8 mouse cellular contexts compared by ENCODE assay signal in the genomic region with DNA sequence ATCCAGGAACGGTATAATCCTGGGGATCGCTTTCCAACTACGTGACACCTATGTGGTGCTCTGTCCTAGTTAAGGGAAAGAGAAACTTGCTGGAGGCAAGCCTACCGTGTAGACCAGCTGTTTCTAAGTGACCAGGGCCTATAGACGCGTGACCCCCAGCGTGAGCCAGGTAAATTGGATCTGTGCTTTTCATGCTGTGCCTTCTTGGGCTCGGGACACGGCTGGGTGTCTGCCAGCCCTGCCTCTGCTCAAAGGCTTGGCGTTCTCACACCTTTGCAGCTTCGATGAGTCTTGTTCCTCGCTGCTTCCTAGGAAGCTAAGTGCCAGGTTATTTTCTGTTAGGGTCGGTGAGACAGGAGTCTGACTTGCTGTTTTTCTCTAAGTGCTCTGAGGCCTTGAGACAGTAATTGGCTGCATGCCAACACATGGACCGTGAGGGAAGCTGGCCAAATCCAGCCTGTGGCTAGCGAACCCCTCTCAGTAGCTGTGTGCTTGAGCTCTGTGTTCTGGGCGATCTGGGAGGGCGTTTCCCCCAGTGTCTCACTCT.
DNase-seq lines count a peak whose midpoint lies in the region; ATAC-seq and TF ChIP-seq lines count a peak whose summit lies in the region.

No protein-coding gene starts in this region.

- H3K4me1 ChIP-seq in intestine, embryonic 14.5 days (replicated peaks; ENCODE audit: control insufficient read depth, insufficient read depth, low read length): peaks cover 14% of the 10 kb centered on the region
- H3K4me1 ChIP-seq in intestine, postnatal 0 days (replicated peaks; ENCODE audit: control insufficient read depth, insufficient read depth, low read length): no peaks in the 10 kb centered on the region
- H3K4me1 ChIP-seq in stomach, embryonic 15.5 days: peaks cover 13% of the 10 kb centered on the region

- no peaks in the 10 kb centered on the region for H3K36me3 ChIP-seq in intestine, embryonic 14.5 days (ENCODE audit: control insufficient read depth, insufficient read depth, low read length)
- no peaks in the 10 kb centered on the region for H3K36me3 ChIP-seq in intestine, postnatal 0 days (ENCODE audit: control insufficient read depth, insufficient read depth)
- no peaks in the 10 kb centered on the region for H3K36me3 ChIP-seq in stomach, embryonic 15.5 days

- 0 out of 2 replicates have a peak, but pooled peaks have one; percentile 40 for ATAC-seq in intestine, embryonic 14.5 days (replicated peaks; ENCODE audit: low FRiP score, low TSS enrichment, low read depth)
- no peak for ATAC-seq in intestine, postnatal 0 days
- ATAC-seq in stomach, embryonic 15.5 days (ENCODE audit: insufficient read depth, low FRiP score, low read depth): 0 out of 2 replicates have a peak, but pooled peaks have one; percentile 31
- ATAC-seq in erythroblast, adult 5-6 weeks (replicated peaks; ENCODE audit: low FRiP score, poor library complexity, severe bottlenecking): no peak

- WGBS in intestine, embryonic 14.5 days: 62% methylated on average over 17 of the region's 17 CpGs
- WGBS in intestine, postnatal 0 days: 64% methylated on average over 17 of the region's 17 CpGs
- WGBS in stomach, embryonic 15.5 days: 60% methylated on average over 17 of the region's 17 CpGs

- H3K9ac ChIP-seq in intestine, embryonic 14.5 days (ENCODE audit: low read length): no peak overlapping the region
- no peak overlapping the region for H3K9ac ChIP-seq in intestine, postnatal 0 days (ENCODE audit: low read depth, low read length)
- no peak overlapping the region for H3K9ac ChIP-seq in stomach, embryonic 15.5 days

- DNase-seq in intestine, embryonic 14.5 days (ENCODE audit: low spot score): peak; percentile 63
- peak; percentile 89 for DNase-seq in brain, embryonic 14.5 days (ENCODE audit: low read depth)
- peak; percentile 43 for DNase-seq in forelimb bud, embryonic 11.5 days (ENCODE audit: low read depth, low spot score)
- DNase-seq in kidney, adult 9 months: peak; percentile 71
- DNase-seq in lung, postnatal 25 days (ENCODE audit: low spot score): peak; percentile 18

- H3K9me3 ChIP-seq in intestine, embryonic 14.5 days (ENCODE audit: control insufficient read depth, low read length): no peaks in the 10 kb centered on the region
- H3K9me3 ChIP-seq in intestine, postnatal 0 days (ENCODE audit: control insufficient read depth): no peaks in the 10 kb centered on the region
- H3K9me3 ChIP-seq in stomach, embryonic 15.5 days: no peaks in the 10 kb centered on the region

- TF ChIP-seq CTCF in intestine, postnatal 0 days (IDR thresholded peaks at IDR 0.05; ENCODE audit: low read depth): no peak
- TF ChIP-seq CTCF in brain, embryonic 14.5 days (IDR thresholded peaks at IDR 0.05; ENCODE audit: borderline replicate concordance, extremely low read depth, insufficient read depth, insufficient read length): no peak

- no peak overlapping the region for H3K4me3 ChIP-seq in intestine, embryonic 14.5 days (ENCODE audit: low read depth, low read length)
- no peak overlapping the region for H3K4me3 ChIP-seq in intestine, postnatal 0 days (ENCODE audit: low read depth, low read length)
- H3K4me3 ChIP-seq in stomach, embryonic 15.5 days (replicated peaks): no peak overlapping the region

- TF ChIP-seq POLR2A in brain, embryonic 14.5 days (IDR thresholded peaks at IDR 0.05; ENCODE audit: borderline replicate concordance, extremely low read depth, insufficient read depth, insufficient read length, poor library complexity, severe bottlenecking): no peak

- H3K4me2 ChIP-seq in intestine, embryonic 14.5 days (ENCODE audit: low read length): no peak overlapping the region
- H3K4me2 ChIP-seq in intestine, postnatal 0 days (replicated peaks; ENCODE audit: low read depth): no peak overlapping the region
- no peak overlapping the region for H3K4me2 ChIP-seq in stomach, embryonic 15.5 days

- H3K27me3 ChIP-seq in intestine, embryonic 14.5 days (replicated peaks; ENCODE audit: control insufficient read depth, insufficient read depth, low read length): no peaks in the 10 kb centered on the region
- no peaks in the 10 kb centered on the region for H3K27me3 ChIP-seq in intestine, postnatal 0 days (replicated peaks; ENCODE audit: control insufficient read depth, insufficient read depth, low read length)
- no peaks in the 10 kb centered on the region for H3K27me3 ChIP-seq in stomach, embryonic 15.5 days (replicated peaks)

- no peak overlapping the region for H3K27ac ChIP-seq in intestine, embryonic 14.5 days (ENCODE audit: low read depth)
- H3K27ac ChIP-seq in intestine, postnatal 0 days (ENCODE audit: low read depth, low read length): no peak overlapping the region
- no peak overlapping the region for H3K27ac ChIP-seq in stomach, embryonic 15.5 days

Comparison
In these comparisons a context has a peak if more than half of its experiments do, and no peak if none do; other contexts are left out.
1. ATAC-seq: peak in intestine, embryonic 14.5 days (single experiment) and stomach, embryonic 15.5 days (single experiment); none in intestine, postnatal 0 days (single experiment) and erythroblast, adult 5-6 weeks (single experiment).
2. DNase-seq: peak in every context shown above with its lines; median percentile 89 in brain, embryonic 14.5 days; 71 in kidney, adult 9 months; 63 in intestine, embryonic 14.5 days; 43 in forelimb bud, embryonic 11.5 days; 18 in lung, postnatal 25 days.